Mouse (Mus musculus): Measurements from ENCODE around the gene Bbox1. TPM values are rescaled to one million over a fixed set of nuclear protein-coding genes. Genes with fewer than 3 reads are reported as not detected.

The Bbox1 gene
- under 1 TPM; 0.19 to 0.20 TPM for total RNA-seq (2021)
- long read RNA-seq, experiment 1, partial matches to known transcripts, result 0 of 1 reads
- long read RNA-seq, experiment 1, other reads (novel, unspliced or antisense), result 1 of 1 reads
- long read RNA-seq, experiment 2, result 0 reads

DNA sequence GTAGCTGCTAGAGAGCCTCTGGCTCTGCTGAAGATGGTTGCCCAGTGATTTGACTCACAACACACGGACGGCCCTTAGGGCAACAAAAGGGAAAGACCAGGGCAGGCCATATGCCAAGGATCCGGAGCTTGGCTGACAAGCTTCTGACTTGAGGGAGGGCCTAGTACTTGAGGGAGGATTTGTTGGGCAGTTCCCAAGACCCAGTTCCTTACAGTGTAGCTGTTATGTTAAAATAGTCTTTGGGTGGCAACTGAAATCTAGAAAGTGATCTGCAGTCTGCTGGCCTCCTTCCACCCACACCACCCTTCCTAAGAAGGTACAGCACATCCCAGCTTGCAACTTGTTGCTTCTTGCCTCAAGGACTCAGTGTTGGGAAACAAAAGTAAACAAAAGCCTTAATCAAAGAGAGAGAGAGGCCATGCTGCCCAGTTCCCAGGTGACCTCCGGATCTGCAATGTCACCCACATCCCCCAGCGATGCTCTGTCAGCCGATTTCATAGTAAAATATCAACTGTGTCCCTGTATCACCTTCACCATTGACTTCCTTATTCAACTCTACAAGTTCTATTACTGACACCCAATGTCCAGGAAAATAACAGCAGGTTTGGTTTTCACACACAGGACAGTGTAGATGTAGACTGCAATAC is at the start of gene Bbox1:
TSS of gene Bbox1 (minus strand) at position 52 of the 647 bp plus-strand sequence.
- intact Hi-C loops (cut with DNase I), result no loop called here
- peak; percentile 4 to 6 for DNase-seq (ENCODE audit: low spot score in 2 of 2)

DNA sequence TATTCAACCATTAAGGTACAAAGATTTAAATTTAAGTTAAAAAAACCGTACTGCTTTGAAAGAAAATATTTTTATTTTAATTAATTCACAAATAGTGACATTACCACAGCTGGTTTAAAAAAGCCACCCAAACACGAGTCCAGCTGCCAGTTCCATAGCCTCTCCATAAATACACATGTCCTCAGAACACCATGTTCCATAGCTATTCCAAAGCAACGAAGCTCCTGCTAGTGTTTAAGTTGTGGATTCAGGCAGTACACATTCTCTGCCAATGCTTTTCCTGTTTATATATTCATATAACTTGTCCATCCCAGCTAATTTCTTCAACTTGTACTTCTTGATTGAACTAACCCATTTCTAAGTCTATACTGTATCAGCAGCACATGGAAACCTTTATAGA is 49.5 kb upstream of the Bbox1 start:
- intact Hi-C loops (cut with DNase I), result loop anchor here (5.0 kb wide), 1 partner anchor 137 kb away; no protein-coding TSS in a partner anchor
- peak in 1 of 2 experiments; percentile 6 for DNase-seq (ENCODE audit: low spot score in 2 of 2)

DNA sequence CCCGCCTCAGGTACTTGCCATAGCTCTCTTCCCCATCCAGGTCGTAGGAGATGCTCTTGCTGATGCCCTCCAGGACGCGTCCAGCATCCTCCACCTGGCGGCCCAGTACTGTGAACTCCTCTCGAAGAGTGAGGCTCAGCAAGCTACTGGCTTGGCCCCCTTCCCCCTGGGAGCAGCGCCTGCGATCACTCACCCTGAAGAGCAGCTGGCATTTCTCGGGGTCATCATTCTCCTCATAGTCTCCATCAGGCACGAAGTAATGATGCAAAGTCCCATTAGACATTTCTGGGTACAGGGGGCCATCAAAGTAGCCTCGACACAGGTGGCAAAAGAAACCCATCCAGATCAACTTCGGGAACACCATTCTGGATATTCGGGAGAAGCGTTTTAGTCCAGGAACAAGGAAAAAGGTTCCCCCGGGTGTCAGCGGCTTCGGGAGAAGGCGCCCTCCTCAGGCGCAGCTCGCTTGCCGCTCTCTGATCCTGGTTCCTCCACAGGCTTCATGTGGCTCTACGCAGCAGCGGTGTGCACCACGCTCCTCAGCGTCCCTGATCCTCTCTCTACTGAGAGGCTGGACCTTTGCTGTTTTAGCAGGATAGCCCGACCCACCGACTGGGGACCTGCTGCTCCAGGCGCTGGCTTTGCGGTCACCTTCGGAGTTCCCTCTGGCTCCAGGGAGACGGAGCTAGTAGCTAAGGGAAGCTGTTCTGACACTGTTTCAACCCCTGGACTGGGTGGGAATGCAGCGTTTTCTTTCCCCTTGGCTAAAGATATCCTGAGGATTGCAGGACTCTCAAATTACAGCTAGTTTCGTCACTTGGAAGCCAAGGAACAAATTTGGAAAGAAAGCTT is 48.3 kb upstream of the Bbox1 start, which contains the start of gene Fibin:
TSS of gene Fibin (minus strand) at position 752 of the 852 bp plus-strand sequence.
- intact Hi-C loops (cut with DNase I), result loop anchor here (5.0 kb wide), 1 partner anchor 135 kb away; no protein-coding TSS in a partner anchor
- DNase-seq (ENCODE audit: low spot score in 2 of 2), result peak; percentile 37 to 52

DNA sequence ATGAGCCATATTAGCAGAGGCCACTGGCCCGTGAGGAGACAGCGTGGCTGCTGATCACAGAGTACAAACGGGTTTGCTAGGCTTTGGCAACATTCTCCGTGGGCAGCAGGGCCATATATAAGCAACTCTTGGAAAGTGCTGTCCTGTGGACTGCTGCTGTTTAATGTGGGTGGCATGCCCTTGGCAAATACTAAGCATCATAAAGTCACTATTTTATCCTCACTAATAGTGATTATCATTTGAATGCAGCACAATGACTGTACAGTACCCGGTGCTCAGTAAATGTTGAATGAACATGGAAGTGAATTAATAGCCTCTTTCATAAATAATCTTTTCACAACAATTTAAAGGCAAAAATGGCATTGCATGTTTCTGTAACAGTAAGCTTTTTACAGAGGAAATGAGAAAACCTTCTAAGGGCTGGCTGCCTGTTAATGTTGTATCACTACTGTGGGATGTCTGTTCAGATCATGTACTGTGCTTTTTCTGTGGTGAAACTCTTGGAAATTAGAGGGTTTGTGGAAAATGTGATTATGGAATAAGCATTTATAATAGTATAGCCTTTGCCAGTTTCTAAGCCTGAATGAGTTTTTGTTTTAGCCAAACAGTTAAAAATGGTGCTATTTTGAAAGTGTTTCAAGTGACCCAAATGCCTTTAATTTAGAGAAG is 39.1 kb upstream of the Bbox1 start:
- intact Hi-C loops (cut with DNase I), result no loop called here
- DNase-seq (ENCODE audit: low spot score in 2 of 2), result no peak

DNA sequence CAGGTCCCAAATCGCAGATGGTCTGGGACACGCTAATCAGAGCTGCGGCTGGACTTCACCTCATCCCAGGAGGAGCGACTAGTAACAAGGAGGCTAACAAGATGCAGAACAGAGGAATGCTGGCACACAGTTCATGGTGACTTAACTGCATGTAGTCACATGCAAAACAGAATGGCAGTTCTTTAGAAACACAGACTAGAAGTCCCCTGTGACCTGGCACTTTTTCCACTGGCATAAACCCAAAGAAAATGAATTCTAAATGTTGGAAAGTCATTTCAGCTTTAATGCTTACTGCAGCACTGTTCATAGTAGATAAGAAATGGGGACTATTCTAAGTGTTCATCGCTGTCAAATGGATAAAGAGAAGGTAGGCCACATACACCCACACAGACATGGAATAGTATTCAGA is 37.5 kb upstream of the Bbox1 start:
- intact Hi-C loops (cut with DNase I), result no loop called here
- DNase-seq (ENCODE audit: low spot score in 2 of 2), result no peak

DNA sequence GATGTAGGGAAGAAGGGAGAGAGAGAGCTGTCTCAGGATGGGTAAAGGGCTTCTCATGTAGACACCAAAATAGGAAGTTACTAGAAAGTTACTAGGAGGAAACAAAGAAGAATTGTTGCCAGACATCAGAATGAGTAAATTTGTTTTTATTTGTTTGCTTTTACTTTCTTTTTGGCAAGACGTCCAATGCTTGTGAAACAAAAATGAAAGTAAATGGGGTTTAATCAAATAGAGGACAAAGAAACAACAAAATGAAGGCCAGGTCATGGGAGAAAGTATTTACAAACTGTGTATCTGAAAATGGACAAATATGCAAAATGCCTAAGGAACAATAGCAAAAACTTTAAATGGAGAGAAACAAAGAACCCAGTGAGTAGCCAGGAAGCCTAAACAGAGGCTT is 37.0 kb upstream of the Bbox1 start:
- no peak for DNase-seq (ENCODE audit: low spot score in 2 of 2)
- intact Hi-C loops (cut with DNase I), result no loop called here

DNA sequence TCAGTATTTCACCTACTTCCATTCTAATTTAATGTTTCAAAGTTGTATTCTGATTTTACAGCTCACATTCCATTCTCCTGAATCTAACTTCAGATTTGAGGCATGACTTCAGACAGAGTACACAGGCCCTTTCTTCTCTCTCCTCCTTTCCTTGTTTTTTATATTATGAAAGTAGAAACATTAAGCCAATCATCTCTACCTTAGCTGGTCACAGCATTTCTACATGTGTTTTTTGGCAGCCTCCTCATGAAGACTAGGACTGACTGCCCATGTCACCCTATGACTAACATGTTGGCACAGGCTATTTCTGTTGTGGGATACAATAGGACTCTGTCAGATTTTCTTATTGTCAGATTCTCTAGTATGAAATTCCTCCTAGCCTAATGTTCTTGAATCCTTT is 14.6 kb upstream of the Bbox1 start:
- intact Hi-C loops (cut with DNase I), result no loop called here
- no peak for DNase-seq (ENCODE audit: low spot score in 2 of 2)

DNA sequence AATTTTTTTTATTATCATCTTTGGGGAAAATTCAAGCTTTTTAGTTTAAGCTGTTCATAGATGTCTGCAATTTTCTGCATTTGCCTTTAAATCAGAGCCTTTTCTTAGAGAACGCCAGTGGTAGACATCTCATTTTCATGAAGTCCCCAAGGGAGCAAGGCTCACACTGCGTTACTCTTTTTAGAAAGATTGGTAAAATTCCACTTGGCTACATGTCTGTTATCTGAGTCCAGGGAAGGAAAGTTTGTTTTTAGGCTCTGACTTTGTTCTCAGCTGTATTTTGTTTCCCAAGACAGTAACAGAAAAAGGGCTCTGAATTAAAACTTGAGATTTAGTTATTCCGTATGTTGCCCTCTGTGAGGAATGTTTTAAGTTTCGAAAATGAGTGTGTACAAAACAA is 5.6 kb upstream of the Bbox1 start:
- intact Hi-C loops (cut with DNase I), result no loop called here

DNA sequence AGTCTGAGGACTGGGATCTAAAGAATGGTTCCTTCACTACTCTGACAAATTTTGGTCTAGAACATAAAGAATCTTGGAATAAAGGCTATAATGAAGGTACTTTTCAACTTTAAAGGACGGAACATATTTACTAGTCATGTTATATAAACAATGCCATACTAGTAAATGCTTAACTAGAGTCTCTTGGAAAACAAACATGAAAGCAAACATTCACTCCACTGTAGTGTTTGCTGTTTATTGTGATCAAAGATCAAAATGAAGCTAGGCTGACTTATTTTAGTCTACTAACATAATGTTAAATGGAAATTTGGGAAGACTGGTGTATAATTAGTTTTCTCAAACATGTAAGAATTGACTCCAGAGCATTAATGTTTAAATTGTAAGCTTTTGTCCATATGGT is 4.9 kb upstream of the Bbox1 start:
- intact Hi-C loops (cut with DNase I), result no loop called here
- no peak for DNase-seq (ENCODE audit: low spot score in 2 of 2)

More for the DNA sequence above, 5.6 kb upstream of the Bbox1 start:
- DNase-seq (ENCODE audit: low spot score in 2 of 2), result no peak

DNA sequence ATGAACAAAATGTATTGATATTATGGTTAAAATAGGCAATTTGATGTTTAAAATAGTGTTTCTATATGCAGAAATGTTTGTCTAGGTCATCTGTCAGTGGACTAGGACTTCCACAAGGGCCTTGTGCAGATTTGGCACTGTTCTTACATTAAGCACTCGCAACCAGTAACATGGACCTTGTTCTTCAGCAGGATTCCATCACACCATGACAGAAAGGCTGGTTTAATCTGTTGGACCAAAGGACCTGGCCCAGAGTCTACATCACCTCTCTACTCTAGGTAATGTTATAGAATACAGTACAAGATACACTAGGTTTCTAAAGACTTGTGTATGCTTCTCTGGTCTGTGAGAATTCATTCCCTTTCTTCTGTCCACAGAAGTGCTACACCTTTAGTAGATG is 4.4 kb upstream of the Bbox1 start:
- intact Hi-C loops (cut with DNase I), result no loop called here
- no peak for DNase-seq (ENCODE audit: low spot score in 2 of 2)

DNA sequence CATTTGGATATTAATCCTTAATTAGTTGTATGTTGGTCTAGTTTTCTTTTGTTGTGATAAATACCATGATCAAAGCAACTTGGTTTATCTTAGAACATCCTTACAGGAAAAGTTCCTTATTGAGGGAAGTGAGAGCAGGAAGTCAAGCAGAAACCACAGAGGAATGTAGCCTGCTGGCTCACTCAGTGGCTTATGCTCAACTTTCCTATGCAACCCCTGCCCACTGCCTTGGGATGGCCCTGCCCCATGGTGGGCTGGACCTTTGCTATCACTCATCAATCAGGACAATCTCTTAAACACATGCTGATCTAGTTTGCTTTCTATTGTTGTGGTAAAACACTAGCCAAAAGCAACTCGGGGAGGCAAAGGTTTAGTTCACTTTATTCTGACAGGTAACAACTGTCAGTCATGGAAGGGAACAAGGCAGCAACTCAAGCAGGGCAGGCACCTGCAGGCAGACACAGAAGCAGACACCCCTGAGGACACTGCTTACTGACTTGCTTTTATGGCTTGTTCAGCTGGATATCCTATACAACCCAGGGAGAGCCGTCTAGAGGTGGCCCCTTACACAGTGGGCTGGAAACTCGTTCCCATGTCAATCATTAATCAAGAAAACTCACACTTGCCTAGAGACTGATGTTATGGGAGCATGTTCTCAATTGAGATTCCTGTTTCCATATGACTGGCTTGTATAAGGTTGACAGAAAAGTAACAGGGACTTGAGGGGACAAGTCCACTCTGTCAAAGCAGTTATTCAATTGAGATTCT is 1.9 kb upstream of the Bbox1 start:
- intact Hi-C loops (cut with DNase I), result no loop called here
- DNase-seq (ENCODE audit: low spot score in 2 of 2), result no peak

DNA sequence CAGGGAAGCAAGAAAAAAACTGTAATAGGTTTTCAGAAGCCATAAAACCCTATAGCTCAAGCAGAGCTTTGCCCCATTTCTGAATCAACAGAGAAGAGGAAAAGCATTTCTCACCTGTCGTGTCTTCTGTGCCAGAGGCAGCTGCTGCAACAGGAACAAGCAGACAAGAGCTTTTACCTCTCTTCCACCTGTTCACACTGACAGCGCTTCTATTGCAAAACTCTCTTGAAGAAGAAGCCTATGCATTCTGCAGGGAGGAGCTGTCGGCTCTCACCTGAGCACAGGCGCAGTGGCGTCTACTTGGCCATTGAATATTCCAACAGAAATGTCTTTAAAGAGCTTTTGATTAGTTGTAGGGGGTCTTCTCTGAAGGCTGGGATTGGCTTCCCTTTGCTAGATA is 286 bp downstream of the Bbox1 start:
- no peak for DNase-seq (ENCODE audit: low spot score in 2 of 2)
- intact Hi-C loops (cut with DNase I), result no loop called here

DNA sequence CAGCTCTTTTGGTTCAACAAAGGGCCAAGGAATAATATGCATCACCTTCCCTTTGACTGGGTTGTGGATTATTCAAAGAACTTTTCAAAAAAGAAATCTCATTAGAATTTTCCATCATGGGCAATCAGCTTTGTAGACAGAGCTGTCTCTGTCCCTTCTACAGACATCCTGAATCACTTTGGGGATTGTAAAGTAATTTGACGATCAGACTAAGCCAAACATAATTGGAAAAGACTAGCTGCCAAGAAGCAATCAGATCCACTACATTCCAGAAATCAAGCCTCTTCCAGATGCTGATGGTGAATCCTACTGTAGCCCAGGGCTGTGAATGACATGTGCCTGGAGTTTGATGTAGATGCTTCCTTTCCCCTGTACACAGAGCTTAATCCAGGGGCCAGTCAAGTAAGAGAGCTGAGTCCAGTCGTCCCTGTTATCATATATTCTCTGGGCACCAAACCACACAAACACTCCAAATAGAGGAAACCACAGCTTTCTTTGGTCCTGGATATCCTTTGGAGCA is 995 bp downstream of the Bbox1 start:
- no peak for DNase-seq (ENCODE audit: low spot score in 2 of 2)
- intact Hi-C loops (cut with DNase I), result no loop called here

DNA sequence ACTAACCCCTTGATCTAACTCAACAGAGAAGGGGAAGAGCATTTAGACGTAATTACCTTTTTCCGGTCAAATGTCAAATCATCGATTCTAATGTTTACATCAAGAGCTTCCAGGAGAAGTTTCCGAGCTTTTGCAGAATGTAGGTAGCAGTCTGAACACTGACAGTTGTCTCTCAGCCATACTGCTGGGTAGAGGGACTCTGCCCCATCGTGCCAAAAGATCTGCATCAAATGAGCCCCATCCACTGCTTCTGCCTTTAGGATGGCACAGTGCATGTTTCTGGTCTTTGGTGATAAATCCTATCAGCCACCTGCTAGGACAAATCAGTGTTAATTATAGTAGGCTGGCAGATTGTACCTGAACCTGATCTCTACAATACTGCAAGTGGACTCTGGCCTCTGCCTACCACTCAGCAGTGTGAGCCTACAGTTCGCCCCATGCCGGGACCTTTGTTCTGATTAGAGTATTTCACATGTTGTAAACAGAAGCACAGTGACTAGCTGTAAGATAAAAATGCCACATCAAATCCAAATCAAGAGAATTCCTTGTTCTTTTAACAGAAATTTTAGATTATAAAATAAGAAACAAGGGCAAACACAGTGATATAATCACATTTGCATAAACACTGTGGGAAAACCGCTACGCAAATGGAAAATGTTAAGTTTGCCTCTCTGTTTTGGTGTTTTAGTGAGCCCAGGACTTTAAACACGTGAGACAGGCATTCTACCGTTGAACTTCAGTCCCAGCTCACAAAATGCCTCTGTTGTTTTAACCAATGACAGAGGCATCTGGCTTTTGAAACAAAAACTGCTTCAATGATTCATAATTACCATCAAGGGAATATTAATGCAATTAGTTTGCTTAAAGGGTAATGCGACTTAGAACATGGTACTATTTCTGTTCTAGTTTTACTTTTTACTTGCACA is 8.7 kb downstream of the Bbox1 start:
- intact Hi-C loops (cut with DNase I), result no loop called here
- no peak for DNase-seq (ENCODE audit: low spot score in 2 of 2)

DNA sequence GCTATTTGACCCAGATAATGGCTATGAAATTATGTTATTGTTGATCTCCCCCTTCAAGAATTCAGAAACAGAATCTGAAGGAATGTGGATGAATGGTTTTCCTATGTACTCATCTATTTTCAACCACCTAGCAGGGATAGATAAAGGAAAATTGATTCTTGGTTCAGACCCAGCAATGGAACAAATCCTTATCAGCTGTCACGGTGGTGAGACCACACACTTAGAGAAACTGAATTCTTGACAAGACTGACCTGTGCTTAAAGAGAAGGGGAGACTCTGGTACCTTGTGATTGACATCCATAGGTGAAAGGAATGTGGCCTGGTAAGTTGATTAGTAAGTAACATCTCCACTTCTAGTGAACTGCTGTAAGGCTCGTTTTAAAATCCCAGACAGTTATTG is 12.1 kb downstream of the Bbox1 start:
- intact Hi-C loops (cut with DNase I), result no loop called here
- DNase-seq (ENCODE audit: low spot score in 2 of 2), result no peak

DNA sequence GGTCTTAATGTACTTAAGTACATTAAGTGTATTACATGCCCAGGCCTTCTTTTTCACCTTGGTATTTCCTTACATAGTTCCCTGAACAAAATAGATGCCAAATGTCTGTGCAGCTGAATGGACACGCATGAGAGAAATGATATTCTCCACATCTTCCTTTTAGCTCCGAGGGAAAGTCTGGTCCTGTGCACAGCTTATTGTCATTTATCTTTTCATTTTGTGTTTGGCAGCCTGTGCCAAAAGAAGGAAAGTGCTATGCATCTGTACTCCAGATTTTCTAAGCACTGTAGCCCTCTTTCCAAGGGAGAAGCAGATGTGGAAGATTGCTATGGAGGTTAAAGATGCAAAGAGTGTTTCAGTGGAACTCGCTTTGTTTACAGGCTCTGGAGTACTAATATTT is 13.0 kb downstream of the Bbox1 start:
- DNase-seq (ENCODE audit: low spot score in 2 of 2), result no peak
- intact Hi-C loops (cut with DNase I), result no loop called here

DNA sequence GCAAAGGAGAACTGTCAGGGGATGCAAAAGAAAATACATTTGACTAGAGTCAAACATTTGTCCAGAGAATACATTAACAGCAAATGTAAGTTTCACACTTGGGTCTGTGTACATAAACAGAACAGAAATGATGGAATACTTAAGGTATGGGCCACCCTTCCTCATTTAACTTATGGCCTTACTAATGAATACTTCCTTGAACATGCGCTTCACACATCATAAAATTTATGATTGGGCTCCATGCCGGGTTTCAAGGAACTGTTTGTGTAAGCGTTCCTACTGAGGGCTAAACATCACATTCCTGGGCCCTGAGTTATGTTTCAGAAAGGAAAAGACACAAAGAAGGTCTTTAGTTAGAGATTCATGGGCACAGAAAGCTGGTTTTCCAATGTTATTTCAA is 19.4 kb downstream of the Bbox1 start:
- DNase-seq (ENCODE audit: low spot score in 2 of 2), result no peak
- intact Hi-C loops (cut with DNase I), result no loop called here

DNA sequence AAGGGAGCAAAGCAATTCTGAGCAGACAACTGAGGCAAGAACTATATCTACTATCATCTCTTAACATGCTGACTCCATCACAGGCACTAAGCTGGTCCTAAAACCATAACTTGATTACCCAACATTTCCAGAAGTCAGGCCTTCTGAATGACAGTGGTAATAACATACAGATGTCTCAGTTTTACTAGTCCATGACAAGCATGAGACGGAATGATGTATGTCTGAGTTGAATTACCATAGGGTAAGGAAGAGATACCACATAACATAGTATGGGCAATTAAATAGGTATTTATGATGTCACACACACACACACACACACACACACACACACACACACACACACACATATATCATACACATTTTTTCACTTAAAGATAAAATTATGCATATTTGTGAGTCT is 26.4 kb downstream of the Bbox1 start:
- intact Hi-C loops (cut with DNase I), result no loop called here
- no peak for DNase-seq (ENCODE audit: low spot score in 2 of 2)

Measured in left cerebral cortex, postnatal 14 days (tissue).